Mouse (Mus musculus) heart, embryonic 14.5 days (tissue): Measurements from ENCODE around the gene Ift20. TPM values are rescaled to one million over a fixed set of nuclear protein-coding genes. Genes with fewer than 3 reads are reported as not detected.

Source experiments
- polyA plus RNA-seq: library from polyadenylated mRNA; unstranded; fragments of >200 nt; fragmentation: Nextera tagmentation; extraction: Ambion mirVana; gene quantifications from 2 replicates; pipeline ENCODE4 v1.2.1, GENCODE M21; 2014

Gene Ift20
- polyA plus RNA-seq, 1 experiment from 2014 or later: 112 TPM

Other genes with a start within 250 kb of the Ift20 start
- 0.23 and 0.70 TPM in 2 replicates for gene BC030499, start 245.5 kb upstream of the Ift20 start, polyA plus RNA-seq
- gene Spag5, start 234.8 kb upstream of the Ift20 start, polyA plus RNA-seq: 23.6 and 25.0 TPM in 2 replicates
- gene Aldoc, start 213.4 kb upstream of the Ift20 start, polyA plus RNA-seq: 28.2 and 30.3 TPM in 2 replicates
- 51.3 and 55.7 TPM in 2 replicates for gene Pigs, start 207.9 kb upstream of the Ift20 start, polyA plus RNA-seq
- gene Unc119, start 192.9 kb upstream of the Ift20 start, polyA plus RNA-seq: 38.6 and 43.0 TPM in 2 replicates
- not detected in 2 replicates for gene Foxn1, start 149.8 kb upstream of the Ift20 start, polyA plus RNA-seq
- gene Slc13a2, start 114.1 kb upstream of the Ift20 start, polyA plus RNA-seq: not detected in 2 replicates
- 6.2 and 8.1 TPM in 2 replicates for gene Slc46a1, start 70.7 kb upstream of the Ift20 start, polyA plus RNA-seq
- 0.11 TPM in 1 of 2 replicates, not detected in the other for gene Sarm1, start 38.6 kb upstream of the Ift20 start, polyA plus RNA-seq
- 0.15 and 0.34 TPM in 2 replicates for gene Vtn, start 37.3 kb upstream of the Ift20 start, polyA plus RNA-seq
- not detected in 2 replicates for gene Sebox, start 32.9 kb upstream of the Ift20 start, polyA plus RNA-seq
- 41.2 and 44.4 TPM in 2 replicates for gene Tmem199, start 24.2 kb upstream of the Ift20 start, polyA plus RNA-seq
- gene Poldip2, start 24.2 kb upstream of the Ift20 start, polyA plus RNA-seq: 155 and 161 TPM in 2 replicates
- 77.6 and 77.9 TPM in 2 replicates for gene Tnfaip1, start within 50 bp of the Ift20 start, polyA plus RNA-seq
- 51.7 and 54.7 TPM in 2 replicates for gene Tmem97, start 14.4 kb downstream of the Ift20 start, polyA plus RNA-seq
- 14.6 and 14.9 TPM in 2 replicates for gene Nlk, start 161.0 kb downstream of the Ift20 start, polyA plus RNA-seq
- gene Ccnq, start 215.4 kb downstream of the Ift20 start, polyA plus RNA-seq: 29.3 and 34.4 TPM in 2 replicates